Mouse (Mus musculus): ENCODE results near the gene Olfr355.

The Olfr355 gene

DNA sequence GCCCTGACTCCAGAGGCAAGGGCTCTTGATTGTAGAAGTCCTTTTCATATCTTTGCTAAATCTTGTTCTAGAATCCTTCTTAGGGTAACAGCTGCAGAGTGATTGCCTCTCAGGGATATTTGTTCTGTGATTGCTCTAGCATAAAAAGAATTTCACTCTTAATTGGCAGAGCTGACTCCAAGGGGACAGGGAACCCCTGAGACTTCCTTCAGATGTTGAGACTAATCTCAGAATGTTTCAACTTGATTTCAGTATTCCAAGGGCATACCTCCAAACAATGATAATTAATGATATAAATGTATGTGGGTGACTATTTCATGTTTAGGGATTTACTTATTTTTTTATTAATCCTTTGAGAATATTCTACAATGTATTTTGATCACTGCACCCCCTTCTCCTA, at the start of gene Olfr355:
Olfr355 (minus strand) TSS at position 101 of the 400 bp plus-strand sequence.
- DNase-seq, result no peak

DNA sequence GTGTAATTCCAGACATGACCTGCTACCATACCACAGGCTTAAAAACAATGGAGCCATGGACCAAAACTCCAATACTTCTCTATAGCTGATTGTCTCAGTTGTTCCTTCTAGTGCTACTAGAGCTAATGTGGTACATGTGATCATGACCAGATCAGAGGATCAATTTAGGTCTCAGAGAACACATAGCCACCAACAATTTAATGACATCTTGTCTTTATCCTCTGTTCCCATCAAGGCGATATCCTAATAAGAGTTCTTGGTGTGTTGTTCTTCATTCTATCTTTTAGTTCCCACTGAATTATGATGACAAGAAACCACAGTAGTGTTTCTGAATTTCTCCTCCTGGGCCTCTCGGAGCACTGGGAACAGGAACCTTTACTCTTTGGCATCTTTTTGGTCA, 8.1 kb upstream of the Olfr355 start, which contains the start of gene Olfr356:
Olfr356 (plus strand) TSS at position 301 of the 400 bp plus-strand sequence.
- no peak for DNase-seq

DNA sequence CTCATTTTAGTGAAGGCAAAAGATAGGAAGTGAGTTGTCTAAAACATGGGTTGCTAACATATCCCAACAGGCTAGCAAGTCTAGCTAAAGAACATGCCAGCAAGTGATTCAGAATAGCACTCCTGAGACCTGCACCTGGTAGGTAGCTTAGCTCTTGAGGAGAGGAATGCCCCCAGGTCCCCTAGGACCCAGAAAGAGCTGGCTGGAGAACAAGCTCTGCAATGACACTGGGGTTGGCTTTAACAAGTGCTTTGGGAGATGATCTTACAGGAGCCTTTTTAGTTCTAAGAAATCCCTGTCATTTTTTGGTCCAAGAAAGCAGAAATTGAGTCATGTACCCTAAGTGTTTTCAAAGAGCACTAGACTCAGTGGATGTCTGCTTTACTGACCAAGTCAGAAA, 23.3 kb downstream of the Olfr355 start, which contains the start of gene Olfr354:
Olfr354 (plus strand) TSS at position 301 of the 400 bp plus-strand sequence.
- no peak for DNase-seq

DNA sequence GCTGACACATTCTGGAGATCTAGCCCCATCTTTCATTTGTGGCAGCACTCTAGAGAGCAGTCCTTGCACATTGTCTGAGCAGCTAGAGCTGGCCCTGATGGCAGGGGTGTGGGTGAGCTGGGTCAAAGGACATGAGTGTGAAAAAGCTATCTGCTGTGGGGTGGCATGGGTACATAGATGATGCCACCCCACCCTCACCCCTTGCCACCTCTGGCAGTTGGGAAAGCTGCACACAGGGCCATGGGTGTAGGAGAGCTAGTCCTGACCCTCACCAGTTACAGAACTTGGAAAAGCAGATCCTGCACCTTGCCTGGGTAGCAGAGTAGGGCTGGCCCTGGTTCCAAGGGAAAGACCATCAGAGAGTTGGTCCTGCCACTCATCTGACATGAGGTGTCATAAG, 31.6 kb downstream of the Olfr355 start:
- no peak for DNase-seq

DNA sequence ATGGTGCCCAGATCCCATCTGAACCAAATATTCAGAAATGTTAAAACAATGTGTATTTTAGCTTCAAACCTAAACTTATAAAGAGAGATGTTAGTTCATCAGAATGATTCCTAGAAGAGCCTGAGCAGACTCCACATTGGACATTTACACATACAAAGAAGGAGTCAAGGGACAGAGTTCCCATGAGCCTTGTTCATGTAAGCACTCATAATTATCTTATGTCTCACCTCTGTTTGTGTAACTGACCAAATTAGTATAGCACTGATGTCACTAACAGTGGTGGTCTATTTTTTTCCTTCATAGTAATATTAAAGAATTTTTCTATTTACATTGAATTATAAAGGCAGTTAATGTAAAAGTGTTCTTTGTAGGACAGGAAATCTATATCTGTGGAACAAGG, 35.9 kb downstream of the Olfr355 start, which contains the start of gene Olfr353:
Olfr353 (minus strand) TSS at position 101 of the 400 bp plus-strand sequence.
- DNase-seq, result no peak

All from thymus, postnatal 4 days (tissue).